Mouse (Mus musculus) MEL-GATA-1-ER (cell line): ENCODE data around the gene Dlgap1.
"Not testable (repeated sequence)": the region's sequence is repeated elsewhere in the genome, so short reads cannot be mapped to it uniquely, and the experiment has no call there.

Source experiments
- DNase-seq: peaks from one replicate; pipeline ENCODE4 v3.0.0-alpha.2; 2012; ENCODE audit warnings: low read depth; ENCODE audit errors: extremely low read depth

Dlgap1 gene

DNA sequence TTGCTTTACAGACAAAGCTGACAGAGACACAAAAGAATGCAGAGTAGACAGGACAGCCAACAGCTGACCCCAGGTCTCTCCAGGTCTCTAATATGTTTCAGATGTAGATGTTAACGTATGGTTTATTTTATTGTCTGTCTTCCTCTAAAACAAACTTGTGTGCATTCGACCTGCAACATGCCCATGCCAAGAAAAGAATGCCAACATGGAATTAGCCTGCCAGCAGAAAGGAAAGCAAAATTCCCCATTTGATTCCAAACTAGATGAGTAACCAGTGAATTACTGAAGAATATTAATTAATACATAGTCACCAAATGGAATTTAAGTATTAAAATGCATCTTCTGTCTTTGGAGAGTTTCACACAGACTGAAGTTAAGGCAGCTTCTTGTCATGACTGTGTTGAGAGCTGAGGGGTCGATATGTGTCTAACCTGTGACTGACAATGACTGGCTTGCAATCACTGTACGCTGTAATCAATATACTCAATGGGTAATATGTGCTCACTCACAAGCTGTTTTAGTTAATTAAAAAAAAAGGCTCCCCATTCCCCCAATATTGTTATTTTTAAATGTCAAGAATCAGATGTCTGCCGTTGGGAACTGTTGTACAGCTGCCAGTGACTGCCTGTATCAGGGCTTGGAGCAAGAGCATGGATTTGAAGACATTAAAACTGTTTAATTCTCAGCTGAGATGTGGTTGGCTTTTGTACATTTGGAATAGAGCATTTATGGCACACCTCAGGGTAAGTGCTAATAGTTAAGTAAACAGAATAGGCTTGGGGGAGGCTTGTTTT lies 552.4 kb downstream of the Dlgap1 start:
- DNase-seq, result no peak

DNA sequence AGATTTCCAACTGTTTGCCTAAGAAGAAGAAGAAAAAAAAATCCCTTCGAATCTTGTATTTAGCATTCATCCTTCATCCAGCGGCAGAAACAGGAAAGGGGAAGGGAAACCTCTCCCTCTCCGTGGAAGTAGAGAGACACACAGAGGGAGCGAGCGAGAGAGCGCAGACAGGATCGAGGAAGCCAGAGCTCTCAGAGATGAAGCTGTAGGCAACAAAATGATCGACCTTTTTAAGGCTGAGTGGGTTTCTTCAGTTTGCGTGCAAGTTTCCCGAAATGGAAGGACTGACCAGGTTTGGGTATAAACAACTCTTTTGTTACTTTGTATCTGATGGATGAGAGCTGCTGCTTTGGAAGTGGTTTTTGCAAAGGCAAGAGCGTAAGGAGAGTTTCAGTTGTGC lies 553.1 kb downstream of the Dlgap1 start:
- DNase-seq, result no peak

DNA sequence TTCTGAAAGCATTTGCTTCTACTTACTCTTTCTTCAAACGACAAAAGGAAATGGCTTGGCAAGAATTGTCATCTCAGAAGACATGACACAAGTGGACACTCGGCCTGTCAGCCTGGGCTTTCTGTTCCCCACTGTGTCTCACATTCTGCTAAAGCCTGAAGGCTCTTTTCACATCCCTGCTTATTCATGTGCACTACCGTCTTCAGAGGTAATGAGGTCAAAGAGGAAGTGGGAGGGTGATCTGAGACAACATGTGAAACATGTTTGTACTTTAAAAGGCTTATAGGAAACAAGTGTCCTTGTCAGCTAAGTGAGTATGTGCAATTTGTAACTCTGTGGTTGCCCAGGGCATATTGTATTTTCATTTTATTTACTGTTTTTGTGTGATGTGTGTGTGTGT lies 557.1 kb downstream of the Dlgap1 start:
- DNase-seq, result no peak

DNA sequence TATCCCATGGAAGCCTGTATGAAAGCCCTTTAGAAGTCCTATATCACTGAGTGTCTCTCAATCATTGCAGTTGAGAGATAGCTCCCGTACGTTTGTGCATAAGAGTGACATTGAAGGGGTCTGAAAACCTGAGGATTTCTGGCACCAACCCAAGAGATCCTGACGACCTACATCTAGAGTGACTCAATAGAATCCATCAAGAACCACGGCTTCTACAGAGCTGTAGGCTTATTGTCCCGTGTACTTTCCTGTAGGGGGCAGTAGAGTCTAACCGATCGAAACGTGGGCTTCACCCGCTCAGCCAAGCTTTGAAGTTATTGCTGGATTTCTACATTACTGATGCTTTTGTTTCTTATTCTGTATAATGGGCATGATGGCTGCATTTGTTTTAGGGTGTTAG lies 558.2 kb downstream of the Dlgap1 start:
- DNase-seq, result no peak

DNA sequence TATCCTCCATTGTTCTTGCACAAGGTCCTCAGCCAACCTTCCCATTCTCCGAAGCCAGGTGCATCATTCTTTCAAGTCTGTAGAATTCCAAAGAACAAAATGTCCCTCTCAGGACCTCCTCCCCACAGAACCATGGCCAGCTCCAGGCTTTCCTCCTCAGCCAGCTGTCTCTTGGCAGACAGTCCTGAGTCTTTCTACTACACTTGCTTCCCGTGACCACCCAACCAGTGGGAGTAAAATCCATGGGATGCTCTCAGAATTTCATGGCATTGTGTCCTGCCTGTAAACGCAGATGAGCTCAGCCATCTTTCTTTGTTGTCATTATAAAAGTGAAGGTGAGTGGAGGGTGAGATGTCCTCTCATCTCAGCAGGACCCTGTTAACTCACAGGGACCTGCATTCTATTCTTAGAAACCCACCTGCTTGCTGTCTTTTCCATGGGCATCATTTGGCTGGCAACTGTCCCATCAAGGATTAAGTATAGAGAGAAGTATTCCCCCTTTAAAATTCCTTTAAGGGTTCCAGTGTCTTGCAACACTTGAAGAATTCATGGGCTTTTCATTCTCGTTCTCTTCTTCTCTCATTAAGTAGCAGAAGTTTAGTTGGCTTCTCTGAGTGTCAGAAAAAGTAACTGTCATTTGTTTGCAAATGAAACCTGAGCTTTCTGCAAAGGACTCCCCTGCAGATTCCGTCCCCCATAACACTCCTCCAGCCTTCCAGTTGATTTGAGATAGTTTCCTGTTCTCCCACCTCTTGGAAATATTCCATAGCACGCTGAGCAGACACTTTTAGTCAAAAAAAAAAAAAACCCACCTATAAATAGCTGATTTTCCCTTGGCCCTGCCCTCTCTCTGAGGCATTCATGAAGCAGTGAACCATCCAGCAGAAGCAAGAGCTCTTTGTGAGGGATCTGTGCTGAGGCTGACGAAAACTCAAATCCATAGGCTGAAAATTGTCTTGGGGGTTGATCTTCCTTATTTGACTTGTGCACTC lies 559.6 kb downstream of the Dlgap1 start:
- DNase-seq, result no peak

DNA sequence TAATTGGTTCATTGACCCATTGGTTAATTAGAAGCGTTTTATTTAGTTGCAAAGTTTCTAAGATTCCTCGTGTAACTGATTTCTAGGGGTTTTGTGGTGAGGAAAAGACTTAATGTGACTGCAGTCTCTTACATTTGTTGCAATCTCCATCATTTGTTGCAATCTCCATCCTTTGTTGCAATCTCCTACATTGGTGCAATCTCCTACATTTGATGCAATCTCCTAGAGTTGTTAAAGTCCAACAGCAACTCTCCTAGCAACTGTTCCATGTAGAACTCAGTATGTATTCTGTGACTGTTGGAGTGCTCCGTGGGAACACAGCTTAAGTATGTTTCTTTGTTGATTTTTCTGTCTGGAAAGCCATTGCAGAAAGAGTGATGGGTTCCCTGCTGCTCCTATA lies 565.4 kb downstream of the Dlgap1 start:
- DNase-seq, result no peak

DNA sequence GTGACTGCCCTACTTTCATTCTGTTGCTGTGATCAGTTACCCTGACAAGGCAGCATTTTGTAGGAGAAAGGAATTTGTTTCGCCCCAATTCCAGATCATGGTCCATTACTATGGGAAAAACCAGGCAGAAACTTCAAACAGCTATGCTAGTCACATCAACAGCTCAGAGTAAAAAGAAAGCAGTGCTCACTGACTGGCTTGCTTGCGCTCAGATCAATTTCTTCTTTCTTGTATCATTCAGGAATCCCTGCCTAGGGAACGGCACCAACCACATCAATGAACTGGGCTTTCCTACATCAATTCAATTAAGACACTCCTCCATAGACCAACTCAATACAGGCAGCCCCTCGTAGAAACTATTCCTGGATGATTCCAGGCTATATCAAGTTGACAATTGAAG lies 572.9 kb downstream of the Dlgap1 start:
- DNase-seq, result no peak

DNA sequence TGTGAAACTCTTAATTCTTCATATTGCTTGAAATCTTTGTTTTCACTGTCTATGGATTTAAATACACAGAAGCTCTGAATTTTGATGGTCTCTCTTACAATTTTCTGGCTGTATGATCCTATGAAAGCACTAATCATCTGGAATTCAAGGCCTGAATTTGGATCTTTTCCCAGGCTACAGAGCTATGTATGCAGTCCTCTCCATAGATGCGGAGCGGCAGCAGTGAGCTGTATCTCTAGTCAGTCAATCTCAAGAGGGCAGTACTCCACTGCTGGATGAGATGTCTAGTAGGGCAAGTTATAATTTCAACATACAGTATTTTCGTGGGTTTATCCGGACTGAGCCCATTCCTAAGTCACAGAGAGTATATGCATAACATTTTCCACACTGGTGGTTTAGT lies 581.9 kb downstream of the Dlgap1 start:
- no peak for DNase-seq

DNA sequence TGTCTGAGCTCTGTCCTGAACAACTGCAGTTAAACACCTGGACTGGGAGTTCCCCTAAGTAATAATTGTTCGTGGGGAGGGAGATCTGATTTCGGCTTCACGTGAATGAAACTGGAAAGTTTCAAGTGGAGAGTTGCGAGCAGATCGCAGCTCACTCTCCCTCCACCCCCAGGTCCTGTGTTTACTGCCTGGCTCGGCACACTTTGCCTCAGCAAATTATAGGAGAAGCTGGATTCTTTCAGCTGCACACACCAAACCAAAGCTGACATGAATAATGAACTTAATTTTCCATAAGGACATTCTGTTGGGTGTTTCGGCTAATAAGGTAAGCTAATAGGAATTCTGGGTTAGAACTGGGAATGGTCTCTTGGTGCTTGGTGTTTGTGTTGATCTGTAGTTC lies 592.7 kb downstream of the Dlgap1 start:
- DNase-seq, result no peak

DNA sequence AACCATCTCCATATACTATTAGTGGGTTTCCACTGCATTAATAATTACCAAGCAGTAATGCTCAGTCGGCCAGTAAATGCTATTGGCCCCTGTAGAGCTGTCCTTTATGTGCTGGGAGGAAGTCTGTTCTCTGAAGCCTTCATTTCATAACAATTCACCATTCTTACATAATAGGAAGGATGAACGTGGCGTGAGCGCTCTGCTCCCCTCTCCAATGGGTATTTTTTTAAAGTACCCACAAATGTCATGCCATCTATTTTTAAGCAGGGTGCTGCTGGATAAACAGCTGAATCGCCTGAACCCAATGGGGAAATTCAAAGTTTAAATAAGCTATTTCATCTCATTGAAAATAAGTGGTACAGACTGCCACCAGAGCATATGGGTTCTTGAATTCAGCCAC lies 602.0 kb downstream of the Dlgap1 start:
- DNase-seq, result no peak

DNA sequence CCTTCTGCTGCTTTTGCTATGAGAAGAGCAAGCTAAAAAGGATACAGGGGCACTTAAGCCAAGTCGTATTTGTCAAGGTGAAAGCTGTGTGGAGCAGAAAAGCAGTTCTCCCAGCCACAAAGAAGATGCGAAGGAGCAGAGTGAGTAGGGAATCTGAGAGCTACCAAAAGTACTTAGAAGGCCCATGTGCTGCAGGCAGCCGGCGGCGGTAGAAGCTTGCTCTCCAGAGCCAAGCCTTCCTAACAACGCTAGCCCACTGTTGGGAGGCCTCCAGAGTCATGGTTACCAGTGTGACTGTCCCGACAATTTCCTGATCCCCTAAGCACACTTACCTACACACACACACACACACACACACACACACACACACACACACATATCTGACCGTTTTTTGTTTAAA lies 614.2 kb downstream of the Dlgap1 start:
- no peak for DNase-seq

DNA sequence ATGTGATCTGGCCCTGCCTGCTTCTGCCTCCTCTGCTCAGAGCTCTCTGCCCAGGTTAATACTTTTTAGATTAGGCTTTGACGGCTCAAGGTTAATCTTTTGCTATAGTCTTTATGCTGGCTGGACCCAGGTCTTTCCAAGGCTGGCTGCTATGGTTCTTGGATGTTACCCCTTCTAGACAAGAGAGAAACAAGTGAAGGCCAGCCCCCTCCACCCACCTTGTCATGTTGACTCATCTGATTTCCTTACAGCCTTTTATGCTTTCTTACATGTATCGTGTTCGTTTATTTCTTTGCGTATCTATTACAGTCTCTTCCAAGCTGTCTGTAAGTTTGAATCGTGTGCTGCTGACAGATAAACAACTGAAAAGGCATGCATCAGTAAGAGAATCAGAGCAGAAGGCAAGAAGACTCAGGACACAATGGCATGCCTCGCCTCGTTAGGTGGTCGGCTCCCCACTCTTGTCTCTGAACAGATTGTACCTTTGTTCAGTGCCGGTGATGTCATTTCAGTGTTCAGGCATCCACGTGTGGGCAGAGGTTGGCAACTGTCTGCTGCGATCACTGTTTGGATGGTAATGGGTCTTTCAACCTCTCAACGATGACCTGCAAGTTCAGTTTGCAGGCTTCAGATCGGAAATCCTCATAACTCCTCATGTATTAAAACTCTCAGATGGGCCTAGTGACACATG lies 618.0 kb downstream of the Dlgap1 start:
- no peak for DNase-seq

DNA sequence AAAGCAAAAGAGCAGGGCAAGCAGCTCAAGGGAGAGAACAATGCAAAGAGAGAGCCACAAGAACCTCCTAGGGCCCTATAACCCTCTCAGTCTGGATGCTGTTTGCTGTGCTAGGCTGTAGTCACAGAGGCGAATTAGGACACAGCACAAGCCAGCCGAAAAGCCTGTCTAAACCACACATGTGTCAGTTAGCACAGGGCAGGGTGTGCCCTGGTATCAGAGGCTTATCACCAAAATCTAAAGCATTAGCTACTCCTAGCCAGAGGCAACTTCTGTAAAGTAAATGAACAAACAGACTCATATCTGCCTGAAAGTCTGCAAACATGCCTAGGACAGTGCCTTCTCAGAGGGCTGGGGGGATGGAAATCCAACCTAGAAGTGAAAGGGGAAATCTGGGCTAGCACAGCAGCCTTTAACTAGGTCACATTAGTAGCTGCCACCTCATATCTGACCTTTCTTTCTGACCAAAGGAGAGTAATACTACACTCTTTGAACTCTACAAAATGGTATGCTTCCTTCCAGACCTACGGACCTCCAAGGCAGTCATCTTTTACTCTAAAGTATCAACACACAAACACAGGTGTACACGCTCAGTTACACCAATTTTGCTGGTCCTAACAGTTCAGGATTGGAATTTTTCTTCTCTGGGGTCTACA lies 619.2 kb downstream of the Dlgap1 start:
- not testable (repeated sequence) for DNase-seq

DNA sequence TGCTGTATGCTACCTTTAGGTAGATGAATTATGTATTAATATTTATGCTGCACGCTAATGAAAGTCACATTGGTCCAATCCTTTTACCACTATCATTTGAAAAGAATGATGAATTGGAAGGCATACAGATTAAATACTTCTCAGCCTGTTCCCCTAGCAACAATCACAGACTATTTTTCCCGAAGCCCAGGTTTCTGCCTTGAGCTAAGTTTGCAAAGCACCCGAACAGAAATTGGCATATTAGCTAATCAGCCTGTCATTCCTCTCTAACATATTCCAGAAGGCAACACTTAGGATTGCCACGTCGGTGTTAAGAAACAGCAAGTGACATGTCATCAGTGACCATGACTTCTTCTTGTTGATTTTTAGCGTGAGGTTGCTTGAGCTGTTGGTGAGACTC lies 619.8 kb downstream of the Dlgap1 start:
- DNase-seq, result no peak

DNA sequence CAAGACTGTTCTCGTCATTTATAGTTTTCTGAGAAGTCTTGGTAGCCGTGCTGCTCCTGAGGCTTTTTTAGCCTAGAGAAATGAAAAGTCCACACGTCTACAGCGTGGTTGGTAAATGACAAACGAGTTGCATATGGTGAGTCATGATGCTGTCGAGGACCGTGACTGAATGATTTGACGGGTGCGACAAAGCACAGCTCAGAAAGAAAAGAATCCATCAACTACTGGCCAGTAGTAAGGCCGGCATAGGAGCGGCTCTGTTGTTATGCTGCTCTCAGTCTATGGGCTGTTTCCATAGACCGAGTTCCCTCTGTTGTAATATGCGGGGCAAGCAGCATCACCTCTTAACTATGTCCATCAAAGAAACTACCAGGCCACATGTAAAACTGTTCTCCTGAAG lies 620.3 kb downstream of the Dlgap1 start:
- DNase-seq, result no peak

DNA sequence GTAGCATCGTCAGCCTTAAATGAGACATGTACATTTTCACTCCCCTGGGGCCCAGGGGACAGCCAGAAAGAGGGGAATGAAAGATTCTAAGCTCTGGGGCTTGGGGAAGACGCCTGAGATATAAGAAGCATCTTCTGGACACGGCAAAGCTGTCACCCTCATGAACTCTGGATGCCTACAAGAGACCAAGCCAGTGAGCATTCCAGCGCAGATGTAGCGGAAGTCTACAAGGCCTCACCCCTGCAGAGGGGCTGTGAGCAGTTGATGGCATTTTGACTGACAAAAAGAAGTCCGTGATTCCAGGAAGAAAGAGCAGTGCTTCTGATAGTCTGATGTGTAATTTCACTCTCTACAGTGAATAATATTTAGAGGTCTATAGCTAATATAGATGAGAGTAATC lies 621.6 kb downstream of the Dlgap1 start:
- no peak for DNase-seq

DNA sequence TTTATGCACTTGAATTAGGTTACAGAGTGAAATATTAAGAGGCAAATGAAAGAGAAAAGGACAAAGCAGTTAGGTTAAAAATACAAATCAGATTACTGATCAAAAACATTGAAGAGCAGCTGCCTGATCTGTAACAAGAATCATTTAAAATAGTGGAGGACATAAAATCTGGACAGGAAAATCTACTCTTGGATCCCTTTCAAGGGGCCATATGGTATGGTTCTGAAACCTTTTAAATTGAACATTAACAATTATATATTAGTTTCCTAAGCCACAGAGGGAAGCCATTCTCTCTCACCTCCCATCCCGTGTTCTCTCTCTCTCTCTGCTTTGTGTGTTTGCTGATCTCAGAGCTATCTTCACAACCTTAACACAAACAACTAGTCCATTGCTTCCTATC lies 625.4 kb downstream of the Dlgap1 start:
- DNase-seq, result no peak

DNA sequence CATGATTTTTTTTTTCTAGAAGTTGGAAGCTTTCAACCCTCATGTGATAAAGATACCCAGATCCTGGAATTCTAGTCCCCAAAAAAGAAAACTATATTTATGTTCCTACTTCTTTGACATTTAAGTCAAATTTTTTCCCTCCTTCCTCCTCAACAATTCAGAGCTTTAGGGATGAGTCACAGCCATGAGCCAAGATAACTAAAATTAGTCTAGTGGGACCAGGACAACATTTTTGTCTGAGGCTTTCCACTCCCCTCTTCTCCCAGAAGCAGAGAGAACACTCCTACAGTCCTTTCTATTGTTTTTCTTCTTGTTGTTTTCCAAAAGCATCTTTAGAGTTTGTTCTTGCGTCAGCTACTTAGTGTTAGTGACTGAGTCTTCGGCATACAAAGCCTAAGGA lies 627.5 kb downstream of the Dlgap1 start:
- DNase-seq, result no peak

DNA sequence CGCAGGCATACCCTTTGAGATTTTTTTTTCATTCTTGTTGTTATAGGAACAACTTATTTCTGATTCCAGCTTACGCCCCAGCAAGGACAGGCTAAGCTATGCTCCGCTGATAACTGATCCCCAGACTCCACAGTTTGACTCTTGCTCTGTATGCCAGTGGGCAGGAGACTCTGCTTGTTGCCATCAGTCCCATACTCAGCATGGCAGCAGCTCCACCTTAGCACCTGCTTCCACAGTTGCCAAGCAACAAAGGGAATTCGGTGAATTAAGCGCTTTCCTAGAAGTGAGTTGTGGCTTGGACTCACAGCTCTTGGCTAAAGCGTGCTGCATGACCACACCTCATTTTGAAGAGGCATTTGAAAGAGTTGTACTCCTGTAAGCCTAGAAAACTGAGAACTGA lies 631.6 kb downstream of the Dlgap1 start:
- DNase-seq, result no peak

DNA sequence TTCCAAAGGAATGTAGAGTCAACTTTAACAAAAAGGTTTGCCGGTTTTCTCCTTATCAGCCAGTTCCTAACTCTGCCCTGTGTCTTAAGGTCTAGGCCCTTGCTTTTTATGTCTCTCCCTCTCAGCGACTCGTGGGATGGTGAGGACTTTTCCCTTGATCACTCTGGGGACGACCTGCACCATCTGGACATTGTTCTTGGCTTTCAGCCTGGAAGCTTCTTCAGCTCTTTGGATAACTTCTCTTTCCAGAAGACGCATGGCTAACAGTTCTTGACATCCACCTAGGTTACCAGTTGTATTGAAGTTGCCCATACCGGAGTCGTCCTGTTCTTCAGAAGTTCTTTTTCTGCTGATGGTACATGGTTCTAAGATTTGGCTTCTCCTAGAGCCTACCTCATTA lies 633.2 kb downstream of the Dlgap1 start:
- DNase-seq, result no peak

DNA sequence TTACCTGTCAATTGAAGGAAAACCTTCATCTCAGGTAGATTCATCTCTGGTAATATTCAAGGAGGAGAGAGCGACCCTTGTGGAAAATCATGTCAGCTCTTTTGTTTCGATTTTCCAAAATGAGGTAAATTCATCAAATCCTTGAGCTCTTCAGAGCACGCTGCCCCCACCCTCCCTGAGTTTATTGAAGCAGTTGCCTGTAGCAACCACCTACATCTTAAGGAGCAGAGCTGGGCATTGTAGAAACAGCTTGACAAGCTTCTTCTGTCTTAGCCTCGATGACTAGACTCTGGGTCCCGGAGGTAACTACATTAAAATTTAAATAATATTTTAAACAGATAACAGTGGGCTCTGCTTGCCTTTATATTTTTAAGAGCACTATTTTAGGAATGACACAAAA lies 636.8 kb downstream of the Dlgap1 start:
- no peak for DNase-seq
